Mouse (Mus musculus) liver, postnatal 0 days (tissue): Measurements from ENCODE around the gene Olfr23.

Source experiments
- CTCF ChIP-seq: sonication (generic); IDR thresholded peaks from 2 replicates; pipeline ENCODE4 v1.5.1; 2016; ENCODE audit warnings: antibody characterized with exemption, low read depth
- EP300 ChIP-seq: IDR thresholded peaks from 2 replicates; pipeline ENCODE4 v1.6.1; 2016; ENCODE audit warnings: antibody characterized with exemption, low read depth, mild to moderate bottlenecking

DNA sequence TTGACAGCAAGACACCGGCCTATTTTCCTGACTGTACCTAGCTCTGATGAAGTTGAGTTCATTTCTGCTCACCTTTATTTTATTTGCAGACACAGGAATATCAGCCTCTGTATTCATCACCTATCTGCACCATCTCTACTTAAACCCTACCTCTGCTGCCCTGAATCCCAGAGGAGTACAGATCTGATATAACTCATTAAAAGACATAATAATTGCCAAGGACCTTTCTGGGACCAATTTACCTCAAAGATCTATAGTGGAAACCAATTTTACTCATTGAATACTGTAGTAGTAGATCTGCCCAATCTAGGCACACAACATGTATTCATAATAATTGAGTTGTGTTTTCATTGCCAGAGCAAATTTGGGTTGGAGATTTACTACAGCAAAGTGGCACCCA, 45.8 kb upstream of the Olfr23 start, which contains the start of gene Olfr394:
- TF ChIP-seq EP300 (no peak), CTCF (no peak)
